Mouse (Mus musculus) lung, embryonic 16.5 days (tissue): Measurements from ENCODE around the gene Cped1. TPM values are rescaled to one million over a fixed set of nuclear protein-coding genes. Genes with fewer than 3 reads are reported as not detected.

Experiments used
- ATAC-seq: fragments of 200-750 bp; cut with Nextera tagmentation; 2 replicates; pipeline ENCODE4 v1.8.0; 2017; ENCODE audit warnings: low read depth, mild to moderate bottlenecking, moderate library complexity
- H3K27ac ChIP-seq: fragments of 300-500 bp; sonication (generic); 2 replicates; pipeline ENCODE4 v1.5.1; 2014; ENCODE audit warnings: mild to moderate bottlenecking, control low read depth, low read length
- H3K27me3 ChIP-seq: fragments of 300-500 bp; sonication (generic); 2 replicates; pipeline ENCODE4 v1.6.1; 2014; ENCODE audit warnings: low read depth, low read length, mixed read lengths; ENCODE audit not compliant: control insufficient read depth, insufficient read depth
- H3K36me3 ChIP-seq: fragments of 300-500 bp; sonication (generic); 2 replicates; pipeline ENCODE4 v1.6.1; 2014; ENCODE audit warnings: low read length; ENCODE audit not compliant: control insufficient read depth, insufficient read depth
- H3K4me1 ChIP-seq: fragments of 300-500 bp; sonication (generic); replicated peaks from 2 replicates; pipeline ENCODE4 v1.6.1; 2014; ENCODE audit warnings: low read length, mixed read lengths; ENCODE audit not compliant: control insufficient read depth, insufficient read depth
- H3K4me2 ChIP-seq: fragments of 300-500 bp; sonication (generic); 2 replicates; pipeline ENCODE4 v1.6.1; 2014; ENCODE audit warnings: low read depth, low read length, control low read depth
- H3K4me3 ChIP-seq: fragments of 300-500 bp; sonication (generic); 2 replicates; pipeline ENCODE4 v1.5.1; 2014; ENCODE audit warnings: mild to moderate bottlenecking, low read length, control low read depth
- H3K9ac ChIP-seq: fragments of 300-500 bp; sonication (generic); 2 replicates; pipeline ENCODE4 v1.6.1; 2014; ENCODE audit warnings: low read length, control low read depth
- H3K9me3 ChIP-seq: fragments of 300-500 bp; sonication (generic); 2 replicates; pipeline ENCODE4 v1.6.1; 2016; ENCODE audit warnings: low read length; ENCODE audit not compliant: control insufficient read depth
- WGBS: fragments of 180-500 bp; shearing (Covaris S2); extraction: QIAGEN DNeasy Blood & Tissue Kit; methylation state at CpG from one replicate; pipeline ENCODE4 v1.1.7; 2014; 5-methylcytosine and 5-hydroxymethylcytosine counted together
- polyA plus RNA-seq: library from polyadenylated mRNA; unstranded; fragments of >200 nt; fragmentation: Nextera tagmentation; extraction: Ambion mirVana; gene quantifications from 2 replicates; pipeline ENCODE4 v1.2.1, GENCODE M21; 2015

The Cped1 gene
- polyA plus RNA-seq, 1 experiment from 2014 or later, result 21.9 TPM

- 41% methylated on average over 14 of the region's 14 CpGs for WGBS
- no peaks in the 10 kb centered on the region for H3K36me3 ChIP-seq
- peak; percentile 81 for ATAC-seq
- H3K9ac ChIP-seq, result no peak overlapping the region
- peak overlapping the region; percentile 42 for H3K4me2 ChIP-seq
- H3K27me3 ChIP-seq, result no peaks in the 10 kb centered on the region
- no peak overlapping the region for H3K4me3 ChIP-seq
- H3K4me1 ChIP-seq, result peaks cover 5% of the 10 kb centered on the region; the same call in 1 of the 2 replicates
- no peaks in the 10 kb centered on the region for H3K9me3 ChIP-seq
- peak overlapping the region; percentile 43 for H3K27ac ChIP-seq
Measured at GRCm38 (mm10) chr6:22206179-22206578, 220.5 kb downstream of the Cped1 start.

- H3K36me3 ChIP-seq, result no peaks in the 10 kb centered on the region
- H3K27ac ChIP-seq, result peak overlapping the region; percentile 43
- no peaks in the 10 kb centered on the region for H3K27me3 ChIP-seq
- WGBS, result 39% methylated on average over 5 of the region's 6 CpGs
- peaks cover 5% of the 10 kb centered on the region; the same call in 1 of the 2 replicates for H3K4me1 ChIP-seq
- peak; percentile 89 for ATAC-seq
- H3K9me3 ChIP-seq, result no peaks in the 10 kb centered on the region
- H3K9ac ChIP-seq, result no peak overlapping the region
- H3K4me2 ChIP-seq, result peak overlapping the region; percentile 42
- no peak overlapping the region for H3K4me3 ChIP-seq
Measured at GRCm38 (mm10) chr6:22206630-22207293, 221.0 kb downstream of the Cped1 start.

GRCm38 (mm10) chr6:22212158-22212557 lies 226.4 kb downstream of the Cped1 start:
- no peak for ATAC-seq
- no peak overlapping the region for H3K4me3 ChIP-seq
- no peaks in the 10 kb centered on the region for H3K9me3 ChIP-seq
- no peak overlapping the region for H3K4me2 ChIP-seq
- H3K4me1 ChIP-seq, result no peaks in the 10 kb centered on the region
- H3K27me3 ChIP-seq, result no peaks in the 10 kb centered on the region
- H3K9ac ChIP-seq, result no peak overlapping the region
- no peaks in the 10 kb centered on the region for H3K36me3 ChIP-seq
- WGBS, result 85% methylated on average over 6 of the region's 6 CpGs
- H3K27ac ChIP-seq, result no peak overlapping the region

- ATAC-seq, result no peak
- Histone ChIP-seq H3K4me2 (no peak overlapping the region), H3K4me1 (no peaks in the 10 kb centered on the region), H3K36me3 (no peaks in the 10 kb centered on the region), H3K9me3 (no peaks in the 10 kb centered on the region), H3K27me3 (no peaks in the 10 kb centered on the region), H3K4me3 (no peak overlapping the region), H3K9ac (no peak overlapping the region), H3K27ac (no peak overlapping the region)
- 84% methylated on average over 5 of the region's 5 CpGs for WGBS
Measured at GRCm38 (mm10) chr6:22213187-22213586, 227.5 kb downstream of the Cped1 start.

GRCm38 (mm10) chr6:22213813-22214212 lies 228.1 kb downstream of the Cped1 start:
- 57% methylated on average over 3 of the region's 3 CpGs for WGBS
- H3K36me3 ChIP-seq, result no peaks in the 10 kb centered on the region
- H3K4me1 ChIP-seq, result no peaks in the 10 kb centered on the region
- no peak overlapping the region for H3K27ac ChIP-seq
- no peak for ATAC-seq
- H3K9me3 ChIP-seq, result no peaks in the 10 kb centered on the region
- no peaks in the 10 kb centered on the region for H3K27me3 ChIP-seq
- H3K4me3 ChIP-seq, result no peak overlapping the region
- H3K9ac ChIP-seq, result no peak overlapping the region
- H3K4me2 ChIP-seq, result no peak overlapping the region

GRCm38 (mm10) chr6:22214665-22215064 lies 228.9 kb downstream of the Cped1 start:
- H3K9me3 ChIP-seq, result no peaks in the 10 kb centered on the region
- ATAC-seq, result no peak
- H3K9ac ChIP-seq, result no peak overlapping the region
- 64% methylated on average over 6 of the region's 6 CpGs for WGBS
- H3K36me3 ChIP-seq, result no peaks in the 10 kb centered on the region
- H3K4me1 ChIP-seq, result no peaks in the 10 kb centered on the region
- H3K4me2 ChIP-seq, result no peak overlapping the region
- H3K27me3 ChIP-seq, result no peaks in the 10 kb centered on the region
- H3K27ac ChIP-seq, result no peak overlapping the region
- H3K4me3 ChIP-seq, result no peak overlapping the region

GRCm38 (mm10) chr6:22216276-22216973 lies 230.7 kb downstream of the Cped1 start:
- H3K36me3 ChIP-seq, result no peaks in the 10 kb centered on the region
- no peaks in the 10 kb centered on the region for H3K27me3 ChIP-seq
- ATAC-seq, result no peak
- H3K4me1 ChIP-seq, result no peaks in the 10 kb centered on the region
- no peak overlapping the region for H3K4me3 ChIP-seq
- WGBS, result 91% methylated on average over 14 of the region's 14 CpGs
- H3K27ac ChIP-seq, result no peak overlapping the region
- H3K4me2 ChIP-seq, result no peak overlapping the region
- no peaks in the 10 kb centered on the region for H3K9me3 ChIP-seq
- no peak overlapping the region for H3K9ac ChIP-seq

GRCm38 (mm10) chr6:22221134-22221533 lies 235.4 kb downstream of the Cped1 start:
- Histone ChIP-seq H3K9ac (no peak overlapping the region), H3K4me3 (no peak overlapping the region), H3K4me2 (no peak overlapping the region), H3K36me3 (no peaks in the 10 kb centered on the region), H3K27ac (no peak overlapping the region), H3K9me3 (no peaks in the 10 kb centered on the region), H3K27me3 (no peaks in the 10 kb centered on the region), H3K4me1 (no peaks in the 10 kb centered on the region)
- ATAC-seq, result peak; percentile 79
- WGBS, result 57% methylated on average over 8 of the region's 8 CpGs

GRCm38 (mm10) chr6:22222087-22222486 lies 236.4 kb downstream of the Cped1 start:
- Histone ChIP-seq H3K4me1 (no peaks in the 10 kb centered on the region), H3K27me3 (no peaks in the 10 kb centered on the region), H3K4me2 (no peak overlapping the region), H3K4me3 (no peak overlapping the region), H3K9ac (no peak overlapping the region), H3K36me3 (no peaks in the 10 kb centered on the region), H3K9me3 (no peaks in the 10 kb centered on the region), H3K27ac (no peak overlapping the region)
- ATAC-seq, result no peak
- 73% methylated on average over 4 of the region's 4 CpGs for WGBS
